Mouse (Mus musculus): ENCODE results near the gene Slc22a22. TPM values are rescaled to one million over a fixed set of nuclear protein-coding genes. Genes with fewer than 3 reads are reported as not detected.

Gene Slc22a22
- polyA plus RNA-seq (2014; fragmentation: Illumina TruSeq; extraction: RNeasy Lipid Tissue Mini Kit (QIAGEN cat#74804); ENCODE audit: low replicate concordance), result not detected

GRCm38 (mm10) chr15:57477525-57477924 lies at the start of gene Slc22a22:
TSS of gene Slc22a22 (minus strand) at chr15:57477625.

All from small intestine, adult 10 weeks (tissue).